Mouse (Mus musculus) c-Kit-positive CD71-negative TER-119-negative erythroid progenitor cells, embryonic 14.5 days (primary cell): ENCODE measurements around the gene Tnfrsf18.

Experiments
- DNase-seq: peaks from one replicate; pipeline ENCODE4 v3.0.0-alpha.2; 2013; ENCODE audit warnings: low read depth

Gene Tnfrsf18

GRCm38 (mm10) chr4:156032856-156033255, 6.9 kb downstream of the Tnfrsf18 start:
- DNase-seq, result no peak

GRCm38 (mm10) chr4:156033476-156034119, 7.6 kb downstream of the Tnfrsf18 start:
- peak; percentile 45 for DNase-seq

- DNase-seq, result no peak
These were observed 8.3 kb downstream of the Tnfrsf18 start for GRCm38 (mm10) chr4:156034301-156034700.

- DNase-seq, result no peak
These were observed 8.9 kb downstream of the Tnfrsf18 start for GRCm38 (mm10) chr4:156034901-156035300.

GRCm38 (mm10) chr4:156044754-156045153, 18.8 kb downstream of the Tnfrsf18 start:
- no peak for DNase-seq

GRCm38 (mm10) chr4:156049779-156050178, 23.8 kb downstream of the Tnfrsf18 start:
- no peak for DNase-seq

- DNase-seq, result no peak
These were observed 24.5 kb downstream of the Tnfrsf18 start for GRCm38 (mm10) chr4:156050391-156050980.

GRCm38 (mm10) chr4:156053113-156053512, 27.1 kb downstream of the Tnfrsf18 start:
- DNase-seq, result no peak

- no peak for DNase-seq
These were observed 28.2 kb downstream of the Tnfrsf18 start for GRCm38 (mm10) chr4:156054130-156054529.

- DNase-seq, result no peak
These were observed 28.6 kb downstream of the Tnfrsf18 start for GRCm38 (mm10) chr4:156054606-156055005.

- no peak for DNase-seq
These were observed 29.2 kb downstream of the Tnfrsf18 start for GRCm38 (mm10) chr4:156055173-156055572.

GRCm38 (mm10) chr4:156057702-156058101, 31.7 kb downstream of the Tnfrsf18 start:
- DNase-seq, result no peak

- DNase-seq, result no peak
These were observed 32.9 kb downstream of the Tnfrsf18 start for GRCm38 (mm10) chr4:156058826-156059225.

- DNase-seq, result no peak
These were observed 33.3 kb downstream of the Tnfrsf18 start, which contains the start of gene Ttll10 for GRCm38 (mm10) chr4:156059261-156059660. Gene Ttll10, minus strand, starts transcription at chr4:156059414.

GRCm38 (mm10) chr4:156059713-156060112, 33.7 kb downstream of the Tnfrsf18 start:
- DNase-seq, result no peak

- no peak for DNase-seq
These were observed 38.0 kb downstream of the Tnfrsf18 start for GRCm38 (mm10) chr4:156063861-156064509.

- no peak for DNase-seq
These were observed 38.5 kb downstream of the Tnfrsf18 start for GRCm38 (mm10) chr4:156064510-156064897.

- DNase-seq, result no peak
These were observed 39.4 kb downstream of the Tnfrsf18 start for GRCm38 (mm10) chr4:156065156-156065894.

- no peak for DNase-seq
These were observed 41.4 kb downstream of the Tnfrsf18 start for GRCm38 (mm10) chr4:156067256-156067949.

- DNase-seq, result no peak
These were observed 43.7 kb downstream of the Tnfrsf18 start for GRCm38 (mm10) chr4:156069701-156070100.

GRCm38 (mm10) chr4:156070276-156070675, 44.3 kb downstream of the Tnfrsf18 start:
- DNase-seq, result no peak

GRCm38 (mm10) chr4:156070716-156071115, 44.8 kb downstream of the Tnfrsf18 start:
- DNase-seq, result no peak
